Mouse (Mus musculus) forebrain, postnatal 0 days (tissue): ENCODE results near the gene Tlcd1. TPM values are rescaled to one million over a fixed set of nuclear protein-coding genes. Genes with fewer than 3 reads are reported as not detected.
A peak's percentile ranks its signal among the peaks of the same experiment; 100 is the strongest.

Source experiments
- ATAC-seq: fragments of 200-750 bp; cut with Nextera tagmentation; 2 replicates; pipeline ENCODE4 v1.8.0; 2017; ENCODE audit warnings: mild to moderate bottlenecking, moderate library complexity
- DNase-seq: peaks from one replicate; pipeline ENCODE4 v3.0.0-alpha.2; 2015
- H3K27ac ChIP-seq: fragments of 300-500 bp; sonication (generic); 2 replicates; pipeline ENCODE4 v1.5.1; 2014; ENCODE audit warnings: low read depth, mild to moderate bottlenecking, antibody characterized with exemption, low read length, moderate library complexity, mixed read lengths
- H3K27me3 ChIP-seq: fragments of 300-500 bp; sonication (generic); 2 replicates; pipeline ENCODE4 v1.6.1; 2014; ENCODE audit warnings: mild to moderate bottlenecking, low read length, mixed read lengths; ENCODE audit not compliant: insufficient read depth
- H3K36me3 ChIP-seq: fragments of 300-500 bp; sonication (generic); 2 replicates; pipeline ENCODE4 v1.6.1; 2014; ENCODE audit warnings: mild to moderate bottlenecking, moderate library complexity; ENCODE audit not compliant: insufficient read depth
- H3K4me1 ChIP-seq: fragments of 300-500 bp; sonication (generic); 2 replicates; pipeline ENCODE4 v1.6.1; 2014; ENCODE audit warnings: antibody characterized with exemption; ENCODE audit not compliant: insufficient read depth
- H3K4me2 ChIP-seq: fragments of 300-500 bp; sonication (generic); 2 replicates; pipeline ENCODE4 v1.6.1; 2014; ENCODE audit warnings: low read depth, mild to moderate bottlenecking, moderate library complexity
- H3K4me3 ChIP-seq: fragments of 300-500 bp; sonication (generic); 2 replicates; pipeline ENCODE4 v1.5.1; 2014; ENCODE audit warnings: low read depth, low read length, mixed read lengths
- H3K9ac ChIP-seq: fragments of 300-500 bp; sonication (generic); 2 replicates; pipeline ENCODE4 v1.6.1; 2014; ENCODE audit warnings: mild to moderate bottlenecking
- H3K9me3 ChIP-seq: fragments of 300-500 bp; sonication (generic); 2 replicates; pipeline ENCODE4 v1.6.1; 2016; ENCODE audit warnings: low read length
- CTCF ChIP-seq: sonication (generic); IDR thresholded peaks from 2 replicates; pipeline ENCODE4 v1.5.1; 2016; ENCODE audit warnings: antibody characterized with exemption, control low read depth, low read depth
- WGBS: fragments of 180-500 bp; shearing (Covaris S2); extraction: QIAGEN DNeasy Blood & Tissue Kit; methylation state at CpG from one replicate; pipeline ENCODE4 v1.1.7; 2014; 5-methylcytosine and 5-hydroxymethylcytosine counted together
- polyA plus RNA-seq: library from polyadenylated mRNA; unstranded; fragments of >200 nt; fragmentation: Nextera tagmentation; extraction: Ambion mirVana; gene quantifications from 2 replicates; pipeline ENCODE4 v1.2.1, GENCODE M21; 2015
- total RNA-seq: library from RNA; depleted of rRNA; stranded (reverse); fragments of >200 nt; gene quantifications from 2 replicates; pipeline ENCODE4 v1.2.3, GENCODE M21; 2014

Tlcd1 gene
- total and polyA plus RNA-seq, 2 experiments from 2014 or later, result 15.3 to 19.0 TPM

- Histone ChIP-seq H3K36me3 (no peaks in the 10 kb centered on the region), H3K4me1 (no peaks in the 10 kb centered on the region), H3K4me3 (no peak overlapping the region), H3K27ac (no peak overlapping the region), H3K9ac (no peak overlapping the region), H3K9me3 (no peaks in the 10 kb centered on the region), H3K4me2 (no peak overlapping the region), H3K27me3 (no peaks in the 10 kb centered on the region)
- no peak for DNase-seq
- no peak for ATAC-seq
- TF ChIP-seq CTCF, result no peak
- WGBS, result 60% methylated on average over 4 of the region's 4 CpGs
These were observed 38.9 kb upstream of the Tlcd1 start for GRCm38 (mm10) chr11:78137584-78137983.

DNA sequence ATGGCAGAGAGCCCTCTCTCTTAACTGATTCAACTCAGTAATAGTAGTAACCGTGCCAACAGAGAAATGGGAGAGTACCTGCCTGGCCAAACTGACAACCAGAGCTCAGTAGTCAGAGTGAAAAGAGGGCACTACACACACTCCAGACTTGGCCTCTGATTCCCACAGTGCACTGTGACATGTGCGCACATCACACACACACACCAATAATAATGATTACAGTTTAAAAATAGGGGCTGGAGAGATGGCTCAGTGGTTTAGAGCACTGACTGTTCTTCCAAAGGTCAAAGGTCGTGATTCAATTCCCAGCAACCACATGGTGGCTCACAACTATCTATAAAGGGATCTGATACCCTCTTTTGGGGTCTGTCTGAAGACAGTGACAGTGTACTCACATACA is 38.5 kb upstream of the Tlcd1 start:
- ATAC-seq (no peak), DNase-seq (no peak)
- no peak overlapping the region for H3K9ac ChIP-seq
- H3K9me3 ChIP-seq, result no peaks in the 10 kb centered on the region
- WGBS, result 86% methylated on average over 3 of the region's 3 CpGs
- H3K27ac ChIP-seq, result no peak overlapping the region
- no peak overlapping the region for H3K4me2 ChIP-seq
- H3K4me3 ChIP-seq, result no peak overlapping the region
- H3K36me3 ChIP-seq, result 0 out of 2 replicates have a peak, but pooled peaks cover under 1% of the 10 kb centered on the region
- no peaks in the 10 kb centered on the region for H3K4me1 ChIP-seq
- no peaks in the 10 kb centered on the region for H3K27me3 ChIP-seq
- no peak for TF ChIP-seq CTCF

DNA sequence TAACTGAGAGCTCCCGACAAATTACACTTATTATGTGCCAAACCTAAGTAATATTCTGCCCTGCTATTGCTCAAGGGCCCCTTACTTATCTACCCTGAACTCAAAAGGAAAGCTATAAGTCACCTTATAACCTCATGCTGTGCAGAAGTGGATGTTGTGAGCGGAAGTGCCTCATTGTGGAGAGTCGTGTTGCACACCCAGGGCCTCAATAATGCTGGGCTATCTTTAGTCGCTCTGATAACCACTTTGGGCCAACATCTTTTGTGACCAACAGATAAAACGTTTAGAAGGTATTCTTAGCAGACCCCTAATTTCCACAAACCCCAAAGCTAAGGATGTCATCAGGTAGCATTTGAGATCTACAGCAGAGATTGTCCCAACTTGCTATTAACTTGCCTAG is 35.8 kb upstream of the Tlcd1 start:
- H3K9me3 ChIP-seq, result no peaks in the 10 kb centered on the region
- H3K4me3 ChIP-seq, result no peak overlapping the region
- H3K4me2 ChIP-seq, result no peak overlapping the region
- no peaks in the 10 kb centered on the region for H3K27me3 ChIP-seq
- TF ChIP-seq CTCF, result no peak
- H3K9ac ChIP-seq, result no peak overlapping the region
- H3K27ac ChIP-seq, result no peak overlapping the region
- peaks cover 21% of the 10 kb centered on the region for H3K36me3 ChIP-seq
- no peak for DNase-seq
- H3K4me1 ChIP-seq, result no peaks in the 10 kb centered on the region
- WGBS, result 89% methylated on average over 5 of the region's 5 CpGs
- ATAC-seq, result no peak

DNA sequence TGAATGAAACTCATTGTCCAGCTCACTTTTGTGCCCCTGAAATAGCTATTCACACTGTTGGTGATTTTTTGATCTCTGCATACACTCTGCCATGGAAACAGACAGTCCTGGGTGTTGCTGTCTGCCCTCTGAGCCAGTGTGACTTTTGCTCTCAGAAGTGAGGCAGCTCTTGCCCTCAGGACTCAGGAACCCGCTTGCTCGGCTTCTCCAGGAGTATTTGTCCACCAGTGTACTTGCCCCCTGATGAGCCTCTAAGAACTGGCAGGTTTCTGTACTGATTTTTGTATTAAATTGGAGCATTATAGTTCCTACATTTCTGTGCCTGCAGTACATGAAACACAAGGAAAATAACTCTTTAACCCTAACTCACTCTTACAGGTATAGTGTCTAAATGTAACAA is 33.0 kb upstream of the Tlcd1 start:
- H3K4me3 ChIP-seq, result no peak overlapping the region
- no peak overlapping the region for H3K9ac ChIP-seq
- H3K27ac ChIP-seq, result no peak overlapping the region
- H3K4me1 ChIP-seq, result no peaks in the 10 kb centered on the region
- no peaks in the 10 kb centered on the region for H3K9me3 ChIP-seq
- no peak for DNase-seq
- H3K4me2 ChIP-seq, result no peak overlapping the region
- ATAC-seq, result no peak
- no peaks in the 10 kb centered on the region for H3K27me3 ChIP-seq
- H3K36me3 ChIP-seq, result peaks cover 45% of the 10 kb centered on the region
- TF ChIP-seq CTCF, result no peak
- WGBS, result 78% methylated on average over 2 of the region's 2 CpGs

DNA sequence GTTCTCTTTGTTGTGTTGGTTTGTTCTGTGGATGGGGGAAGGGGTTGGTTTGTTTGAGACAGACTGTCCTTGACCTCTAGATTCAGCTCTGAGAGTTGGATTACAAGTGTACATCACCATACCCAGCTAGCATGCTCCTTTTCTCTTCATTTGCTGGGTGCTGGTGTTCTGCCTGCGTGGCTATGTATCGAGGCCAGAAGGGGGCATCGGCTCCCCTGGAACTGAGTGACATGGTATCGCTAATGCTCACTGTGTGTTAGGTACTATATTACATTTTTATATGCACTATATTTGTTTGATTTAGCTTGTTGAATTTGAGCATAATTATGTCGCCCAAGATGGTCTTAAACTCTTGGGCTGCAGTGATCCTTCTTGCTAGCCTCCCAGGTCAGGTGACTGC is 30.3 kb upstream of the Tlcd1 start:
- no peak overlapping the region for H3K4me3 ChIP-seq
- 91% methylated on average over 5 of the region's 5 CpGs for WGBS
- DNase-seq, result no peak
- H3K4me1 ChIP-seq, result no peaks in the 10 kb centered on the region
- TF ChIP-seq CTCF, result peak; percentile 29; the same call in 1 of the 2 replicates
- peaks cover 55% of the 10 kb centered on the region for H3K36me3 ChIP-seq
- no peaks in the 10 kb centered on the region for H3K27me3 ChIP-seq
- no peak for ATAC-seq
- no peaks in the 10 kb centered on the region for H3K9me3 ChIP-seq
- no peak overlapping the region for H3K27ac ChIP-seq
- no peak overlapping the region for H3K9ac ChIP-seq
- no peak overlapping the region for H3K4me2 ChIP-seq

- H3K4me3 ChIP-seq, result no peak overlapping the region
- DNase-seq (no peak), ATAC-seq (no peak)
- no peak overlapping the region for H3K27ac ChIP-seq
- H3K27me3 ChIP-seq, result no peaks in the 10 kb centered on the region
- no peaks in the 10 kb centered on the region for H3K4me1 ChIP-seq
- no peak for TF ChIP-seq CTCF
- H3K36me3 ChIP-seq, result peaks cover 55% of the 10 kb centered on the region
- no peak overlapping the region for H3K9ac ChIP-seq
- WGBS, result 96% methylated on average over 6 of the region's 6 CpGs
- H3K9me3 ChIP-seq, result no peaks in the 10 kb centered on the region
- no peak overlapping the region for H3K4me2 ChIP-seq
These were observed 29.6 kb upstream of the Tlcd1 start for GRCm38 (mm10) chr11:78146707-78147543.

- Histone ChIP-seq H3K27me3 (no peaks in the 10 kb centered on the region), H3K4me2 (no peak overlapping the region), H3K9me3 (no peaks in the 10 kb centered on the region), H3K4me1 (no peaks in the 10 kb centered on the region), H3K27ac (no peak overlapping the region), H3K36me3 (peaks cover 63% of the 10 kb centered on the region), H3K9ac (no peak overlapping the region), H3K4me3 (no peak overlapping the region)
- DNase-seq, result peak; percentile 41
- 36% methylated on average over 1 of the region's 1 CpGs for WGBS
- TF ChIP-seq CTCF, result peak; percentile 59
- ATAC-seq, result no peak
These were observed 25.4 kb upstream of the Tlcd1 start for GRCm38 (mm10) chr11:78151161-78151560.
